Mouse (Mus musculus): Measurements from ENCODE around the gene Fancd2.

GRCm38 (mm10) chr6:113585065-113585464, 53.6 kb downstream of the Fancd2 start:
- no peak for TF ChIP-seq UBTF (IDR thresholded peaks at IDR 0.05; ENCODE audit: borderline replicate concordance, insufficient read depth, low read depth, low read length)
- TF ChIP-seq POLR2A (IDR thresholded peaks at IDR 0.05; ENCODE audit: control insufficient read depth in 1 of 2, insufficient read depth in 1 of 2, low read depth in 1 of 2, low read length in 2 of 2, poor library complexity in 1 of 2), result no peak
- TF ChIP-seq CHD2 (IDR thresholded peaks at IDR 0.05; ENCODE audit: low read length), result no peak
